Mouse (Mus musculus): ENCODE measurements at regions not wholly inside any gene's neighbourhood (a gene's known extent, or its start where the extent isn't known, plus 50 kb on each side); places are given as distances from the start of the nearest gene placed in this dataset.

DNA sequence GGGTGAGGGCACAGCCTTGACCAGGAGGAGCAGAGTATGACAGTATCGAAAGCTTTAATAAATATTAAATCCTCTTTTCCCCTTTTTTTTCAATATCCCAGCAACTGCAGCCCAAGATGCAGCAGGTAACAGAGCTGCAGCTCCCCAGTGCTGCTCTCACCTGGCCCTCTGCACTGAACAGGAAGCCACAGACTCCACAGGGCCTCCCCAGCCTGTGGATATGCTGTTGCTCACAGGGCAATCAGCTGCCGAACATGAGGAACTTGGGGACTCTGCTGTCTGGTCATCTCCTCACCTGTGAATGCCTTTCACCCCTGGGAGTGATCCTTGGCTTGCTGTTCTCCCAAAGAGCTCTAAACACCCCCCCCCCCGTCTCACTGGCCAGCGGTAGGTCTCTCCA is 503.4 kb upstream of the Gm10131 start:
- no peaks in the 10 kb centered on the region for H3K9me3 ChIP-seq (ENCODE audit: control insufficient read depth, low read length)
- H3K36me3 ChIP-seq (ENCODE audit: control insufficient read depth, insufficient read depth, low read length): no peaks in the 10 kb centered on the region
- ATAC-seq (ENCODE audit: low FRiP score, low TSS enrichment): no peak
- no peak for DNase-seq (ENCODE audit: low spot score)
- no peaks in the 10 kb centered on the region for H3K4me1 ChIP-seq (replicated peaks; ENCODE audit: control insufficient read depth, insufficient read depth)
- no peak overlapping the region for H3K9ac ChIP-seq (ENCODE audit: low read length)
- no peak overlapping the region for H3K4me2 ChIP-seq (replicated peaks; ENCODE audit: low read depth)
- no peak overlapping the region for H3K4me3 ChIP-seq (ENCODE audit: low read depth, low read length)
- WGBS: 88% methylated on average over 4 of the region's 4 CpGs
- H3K27me3 ChIP-seq (ENCODE audit: control insufficient read depth, insufficient read depth, low read length): no peaks in the 10 kb centered on the region
- TF ChIP-seq CTCF (IDR thresholded peaks at IDR 0.05; ENCODE audit: low read depth) (no peak), EP300 (optimal IDR thresholded peaks at IDR 0.05) (no peak)
- H3K27ac ChIP-seq (replicated peaks): no peak overlapping the region

- H3K4me1 ChIP-seq (replicated peaks; ENCODE audit: control insufficient read depth, insufficient read depth): no peaks in the 10 kb centered on the region
- DNase-seq (ENCODE audit: low spot score) (no peak), ATAC-seq (ENCODE audit: low FRiP score, low TSS enrichment) (no peak)
- 79% methylated on average over 10 of the region's 10 CpGs for WGBS
- H3K4me3 ChIP-seq (ENCODE audit: low read depth, low read length): no peak overlapping the region
- no peaks in the 10 kb centered on the region for H3K36me3 ChIP-seq (ENCODE audit: control insufficient read depth, insufficient read depth, low read length)
- H3K27ac ChIP-seq (replicated peaks): no peak overlapping the region
- TF ChIP-seq EP300 (optimal IDR thresholded peaks at IDR 0.05) (no peak), CTCF (IDR thresholded peaks at IDR 0.05; ENCODE audit: low read depth) (no peak)
- no peak overlapping the region for H3K4me2 ChIP-seq (replicated peaks; ENCODE audit: low read depth)
- no peaks in the 10 kb centered on the region for H3K27me3 ChIP-seq (ENCODE audit: control insufficient read depth, insufficient read depth, low read length)
- no peak overlapping the region for H3K9ac ChIP-seq (ENCODE audit: low read length)
- no peaks in the 10 kb centered on the region for H3K9me3 ChIP-seq (ENCODE audit: control insufficient read depth, low read length)
These were observed 502.5 kb upstream of the Gm10131 start for GRCm38 (mm10) chr8:34614031-34614526.

- no peak overlapping the region for H3K27ac ChIP-seq (replicated peaks)
- DNase-seq (ENCODE audit: low spot score) (no peak), ATAC-seq (ENCODE audit: low FRiP score, low TSS enrichment) (no peak)
- no peak overlapping the region for H3K9ac ChIP-seq (ENCODE audit: low read length)
- H3K36me3 ChIP-seq (ENCODE audit: control insufficient read depth, insufficient read depth, low read length): no peaks in the 10 kb centered on the region
- H3K4me3 ChIP-seq (ENCODE audit: low read depth, low read length): no peak overlapping the region
- H3K4me2 ChIP-seq (replicated peaks; ENCODE audit: low read depth): no peak overlapping the region
- H3K27me3 ChIP-seq (ENCODE audit: control insufficient read depth, insufficient read depth, low read length): no peaks in the 10 kb centered on the region
- TF ChIP-seq EP300 (optimal IDR thresholded peaks at IDR 0.05) (no peak), CTCF (IDR thresholded peaks at IDR 0.05; ENCODE audit: low read depth) (no peak)
- no peaks in the 10 kb centered on the region for H3K9me3 ChIP-seq (ENCODE audit: control insufficient read depth, low read length)
- H3K4me1 ChIP-seq (replicated peaks; ENCODE audit: control insufficient read depth, insufficient read depth): no peaks in the 10 kb centered on the region
- WGBS: 80% methylated on average over 5 of the region's 5 CpGs
These were observed 501.6 kb upstream of the Gm10131 start for GRCm38 (mm10) chr8:34613138-34613537.

DNA sequence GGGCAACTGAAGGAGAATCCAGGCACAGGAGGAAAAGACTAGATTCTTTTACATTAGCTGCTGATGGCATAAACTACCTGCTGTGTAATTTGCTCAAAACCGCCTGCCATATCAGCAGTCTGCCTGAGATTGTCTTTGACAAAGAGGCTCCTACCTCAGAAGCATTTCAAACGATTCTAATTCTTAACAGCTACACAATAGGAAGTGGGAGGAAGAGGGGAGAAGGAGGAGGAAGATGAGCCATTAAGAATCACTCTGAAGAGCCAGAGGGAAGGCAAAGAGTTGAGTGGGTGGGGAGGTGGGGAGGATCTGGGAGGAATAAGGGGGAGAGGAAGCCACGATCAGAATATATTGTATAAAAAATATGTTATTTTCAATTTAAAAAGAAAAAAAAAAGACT is 500.9 kb upstream of the Gm10131 start:
- no peaks in the 10 kb centered on the region for H3K4me1 ChIP-seq (replicated peaks; ENCODE audit: control insufficient read depth, insufficient read depth)
- WGBS: 78% methylated on average over 3 of the region's 3 CpGs
- H3K9me3 ChIP-seq (ENCODE audit: control insufficient read depth, low read length): no peaks in the 10 kb centered on the region

GRCm38 (mm10) chr8:34610186-34610585 is 498.6 kb upstream of the Gm10131 start:
- no peak overlapping the region for H3K27ac ChIP-seq (replicated peaks)
- H3K27me3 ChIP-seq (ENCODE audit: control insufficient read depth, insufficient read depth, low read length): no peaks in the 10 kb centered on the region
- H3K9me3 ChIP-seq (ENCODE audit: control insufficient read depth, low read length): no peaks in the 10 kb centered on the region
- ATAC-seq (ENCODE audit: low FRiP score, low TSS enrichment) (no peak), DNase-seq (ENCODE audit: low spot score) (no peak)
- H3K4me1 ChIP-seq (replicated peaks; ENCODE audit: control insufficient read depth, insufficient read depth): no peaks in the 10 kb centered on the region
- TF ChIP-seq CTCF (IDR thresholded peaks at IDR 0.05; ENCODE audit: low read depth) (no peak), EP300 (optimal IDR thresholded peaks at IDR 0.05) (no peak)
- no peak overlapping the region for H3K4me3 ChIP-seq (ENCODE audit: low read depth, low read length)
- no peak overlapping the region for H3K9ac ChIP-seq (ENCODE audit: low read length)
- H3K4me2 ChIP-seq (replicated peaks; ENCODE audit: low read depth): no peak overlapping the region
- H3K36me3 ChIP-seq (ENCODE audit: control insufficient read depth, insufficient read depth, low read length): no peaks in the 10 kb centered on the region

More for the DNA sequence above, 500.9 kb upstream of the Gm10131 start:
- no peak overlapping the region for H3K4me2 ChIP-seq (replicated peaks; ENCODE audit: low read depth)
- no peak overlapping the region for H3K4me3 ChIP-seq (ENCODE audit: low read depth, low read length)
- no peaks in the 10 kb centered on the region for H3K36me3 ChIP-seq (ENCODE audit: control insufficient read depth, insufficient read depth, low read length)
- TF ChIP-seq EP300 (optimal IDR thresholded peaks at IDR 0.05): no peak
- TF ChIP-seq CTCF (IDR thresholded peaks at IDR 0.05; ENCODE audit: low read depth): no peak
- DNase-seq (ENCODE audit: low spot score) (no peak), ATAC-seq (ENCODE audit: low FRiP score, low TSS enrichment) (no peak)
- H3K27ac ChIP-seq (replicated peaks): no peak overlapping the region
- H3K27me3 ChIP-seq (ENCODE audit: control insufficient read depth, insufficient read depth, low read length): no peaks in the 10 kb centered on the region
- H3K9ac ChIP-seq (ENCODE audit: low read length): no peak overlapping the region

DNA sequence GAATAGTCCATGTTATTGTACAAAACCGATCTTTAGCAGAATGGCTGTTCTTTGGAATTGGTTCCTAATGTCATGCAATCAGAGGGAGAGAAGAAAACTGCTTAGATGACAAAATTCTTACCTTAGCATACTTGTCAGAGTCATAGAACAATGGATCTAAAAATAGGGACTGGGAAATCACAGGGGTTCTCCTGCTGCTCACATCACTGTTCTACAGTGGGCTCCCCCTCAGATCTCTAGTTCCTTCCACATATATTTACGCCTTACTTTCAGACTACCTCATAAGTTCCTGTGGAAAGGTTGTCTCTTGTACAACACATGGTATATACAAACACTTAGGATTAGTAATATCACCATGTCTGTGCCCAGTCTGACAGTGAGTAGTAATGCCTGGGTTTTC is 495.9 kb upstream of the Gm10131 start:
- Histone ChIP-seq H3K27me3 (ENCODE audit: control insufficient read depth, insufficient read depth, low read length) (no peaks in the 10 kb centered on the region), H3K9me3 (ENCODE audit: control insufficient read depth, low read length) (no peaks in the 10 kb centered on the region), H3K4me1 (replicated peaks; ENCODE audit: control insufficient read depth, insufficient read depth) (no peaks in the 10 kb centered on the region), H3K36me3 (ENCODE audit: control insufficient read depth, insufficient read depth, low read length) (no peaks in the 10 kb centered on the region), H3K4me3 (ENCODE audit: low read depth, low read length) (no peak overlapping the region), H3K9ac (ENCODE audit: low read length) (no peak overlapping the region), H3K27ac (replicated peaks) (no peak overlapping the region), H3K4me2 (replicated peaks; ENCODE audit: low read depth) (no peak overlapping the region)
- ATAC-seq (ENCODE audit: low FRiP score, low TSS enrichment): no peak
- TF ChIP-seq CTCF (IDR thresholded peaks at IDR 0.05; ENCODE audit: low read depth) (no peak), EP300 (optimal IDR thresholded peaks at IDR 0.05) (no peak)
- no peak for DNase-seq (ENCODE audit: low spot score)
- 93% methylated on average over 2 of the region's 2 CpGs for WGBS

All from stomach, postnatal 0 days (tissue).